Mouse (Mus musculus): ENCODE results near the gene Dcaf10. TPM values are rescaled to one million over a fixed set of nuclear protein-coding genes. Genes with fewer than 3 reads are reported as not detected.

The Dcaf10 gene
- polyA plus RNA-seq, 1 experiment from 2014 or later: 11.9 TPM

DNA sequence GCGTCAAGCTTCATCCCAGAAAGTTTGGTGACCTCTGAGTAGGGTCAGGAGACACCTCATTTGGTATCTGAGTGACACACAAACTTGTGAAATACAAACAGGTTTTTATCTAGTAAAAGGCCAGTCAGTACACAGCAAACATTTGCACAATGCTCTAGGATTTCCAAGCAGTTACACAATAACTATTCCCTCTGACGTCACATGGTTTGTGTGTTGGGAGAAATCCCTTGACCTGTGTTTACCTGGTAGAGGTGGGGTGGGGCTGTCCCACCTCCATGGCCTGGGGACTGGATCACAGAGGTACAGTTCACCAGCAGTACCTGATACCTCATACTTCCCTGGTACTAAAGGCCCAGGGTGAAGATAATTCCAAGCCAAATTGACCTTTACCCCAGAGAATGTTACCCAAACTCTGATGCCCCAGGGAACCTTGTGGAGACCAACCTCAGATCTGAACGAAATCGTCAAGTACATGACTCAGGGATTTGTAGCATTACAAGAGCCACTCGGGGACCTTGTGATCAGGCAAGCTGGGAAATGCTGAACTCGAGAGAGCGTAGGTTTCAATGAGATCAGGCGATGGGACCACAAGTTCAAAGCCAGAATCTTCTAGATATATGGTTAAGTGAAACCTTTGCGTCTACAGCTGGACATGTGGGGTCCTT lies 71.9 kb downstream of the Dcaf10 start:
- Histone ChIP-seq H3K4me1 (peaks cover 20% of the 10 kb centered on the region), H3K9me3 (replicated peaks) (no peaks in the 10 kb centered on the region), H3K4me3 (no peak overlapping the region), H3K27ac (no peak overlapping the region), H3K36me3 (no peaks in the 10 kb centered on the region), H3K27me3 (ENCODE audit: low read depth, poor library complexity, severe bottlenecking) (no peaks in the 10 kb centered on the region)
- no peak for DNase-seq (ENCODE audit: low spot score)
- 85% methylated on average over 9 of the region's 9 CpGs for whole genome bisulfite sequencing

GRCm38 (mm10) chr4:45416314-45416713 lies 74.4 kb downstream of the Dcaf10 start:
- WGBS: 63% methylated on average over 7 of the region's 7 CpGs
- no peak for DNase-seq (ENCODE audit: low spot score)
- no peak overlapping the region for H3K27ac ChIP-seq
- no peak overlapping the region for H3K4me3 ChIP-seq
- H3K9me3 ChIP-seq (replicated peaks): no peaks in the 10 kb centered on the region
- H3K36me3 ChIP-seq: no peaks in the 10 kb centered on the region
- H3K4me1 ChIP-seq: peaks cover 29% of the 10 kb centered on the region
- no peaks in the 10 kb centered on the region for H3K27me3 ChIP-seq (ENCODE audit: low read depth, poor library complexity, severe bottlenecking)

DNA sequence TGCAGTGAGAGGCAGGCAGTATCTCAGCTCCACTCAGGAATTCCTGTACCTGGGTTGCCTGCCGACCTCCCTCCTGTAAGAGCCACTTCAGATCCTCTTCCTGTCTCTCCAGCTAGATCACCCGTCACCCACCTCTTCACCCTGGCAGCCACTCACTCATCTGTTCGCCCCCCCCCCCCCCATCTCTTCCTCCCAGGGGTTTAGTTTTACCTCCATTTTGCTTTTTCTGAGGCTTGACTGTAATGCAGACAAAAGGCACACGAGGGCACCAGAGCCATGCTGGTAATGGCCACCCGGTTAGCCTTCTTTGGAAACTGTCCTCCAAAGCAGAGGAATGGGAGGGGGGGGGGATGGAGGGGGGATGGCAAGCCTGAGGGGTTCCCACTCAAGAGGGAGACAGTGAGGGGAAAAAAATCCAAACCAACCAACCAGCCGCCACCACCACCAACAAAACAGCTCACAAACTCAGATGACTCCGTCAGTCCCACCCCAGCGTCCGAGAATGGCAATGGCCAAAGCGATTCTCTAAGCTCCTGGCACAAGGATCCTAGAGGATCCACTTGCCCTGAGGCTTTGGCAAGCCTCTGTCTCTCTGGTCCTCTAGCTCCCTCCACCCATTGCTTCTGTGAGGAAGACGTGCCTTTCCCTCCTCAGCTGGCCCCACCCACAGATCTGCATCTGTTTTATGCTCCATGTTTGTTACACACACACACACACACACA lies 76.5 kb downstream of the Dcaf10 start:
- peaks cover 39% of the 10 kb centered on the region for H3K4me1 ChIP-seq
- DNase-seq (ENCODE audit: low spot score): peak; percentile 84
- H3K36me3 ChIP-seq: peaks cover 7% of the 10 kb centered on the region; the same call in 1 of the 2 replicates
- no peaks in the 10 kb centered on the region for H3K27me3 ChIP-seq (ENCODE audit: low read depth, poor library complexity, severe bottlenecking)
- H3K9me3 ChIP-seq (replicated peaks): no peaks in the 10 kb centered on the region
- 25% methylated on average over 10 of the region's 11 CpGs for WGBS
- H3K27ac ChIP-seq: peak overlapping the region; percentile 63
- no peak overlapping the region for H3K4me3 ChIP-seq

DNA sequence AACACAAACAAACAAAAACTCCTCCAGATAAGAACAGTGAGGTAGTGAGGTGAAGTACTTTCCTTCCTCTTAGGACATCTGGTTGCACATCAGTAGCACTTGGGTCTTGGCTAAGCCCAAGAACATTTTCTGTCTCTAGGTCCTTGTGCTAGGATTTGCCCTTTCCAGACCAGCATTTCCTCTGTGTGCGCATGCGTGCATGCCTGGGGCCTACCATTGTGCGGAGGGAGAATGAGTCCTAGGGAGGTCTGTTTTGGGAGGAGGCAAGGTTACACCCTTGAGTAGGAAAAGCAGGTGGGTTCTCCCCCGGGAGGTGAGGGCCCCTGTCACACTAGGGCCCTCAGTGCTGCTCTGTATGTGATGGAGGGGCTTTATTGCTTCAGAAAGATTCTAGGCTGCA lies 77.2 kb downstream of the Dcaf10 start:
- 86% methylated on average over 4 of the region's 4 CpGs for WGBS
- Histone ChIP-seq H3K27ac (0 out of 2 replicates have a peak overlapping the region, but pooled peaks have one; percentile 26), H3K27me3 (ENCODE audit: low read depth, poor library complexity, severe bottlenecking) (no peaks in the 10 kb centered on the region), H3K4me3 (no peak overlapping the region), H3K9me3 (replicated peaks) (no peaks in the 10 kb centered on the region), H3K36me3 (peaks cover 9% of the 10 kb centered on the region), H3K4me1 (peaks cover 46% of the 10 kb centered on the region)
- no peak for DNase-seq (ENCODE audit: low spot score)

DNA sequence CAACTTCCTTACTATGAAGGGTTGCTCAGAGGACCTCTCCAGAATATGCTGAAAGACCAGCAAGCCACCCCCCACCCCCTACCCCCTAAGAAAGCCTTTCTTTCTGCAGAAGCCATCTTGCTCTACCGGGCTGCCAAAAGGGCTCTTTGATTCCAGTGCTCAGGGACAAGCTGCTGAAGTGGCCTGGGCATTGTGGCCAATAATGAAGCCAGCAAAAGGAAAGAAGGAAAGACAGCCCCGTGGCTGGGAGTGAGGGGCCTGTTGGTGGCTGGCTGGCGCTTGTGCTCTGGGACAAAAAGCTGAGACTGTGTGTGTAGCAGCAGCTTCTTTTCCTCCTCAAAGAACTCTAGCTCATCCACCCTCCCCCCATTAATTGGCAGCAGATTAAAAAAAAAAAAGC lies 78.8 kb downstream of the Dcaf10 start:
- WGBS: 68% methylated on average over 3 of the region's 3 CpGs
- no peak for DNase-seq (ENCODE audit: low spot score)
- peaks cover 47% of the 10 kb centered on the region for H3K4me1 ChIP-seq

DNA sequence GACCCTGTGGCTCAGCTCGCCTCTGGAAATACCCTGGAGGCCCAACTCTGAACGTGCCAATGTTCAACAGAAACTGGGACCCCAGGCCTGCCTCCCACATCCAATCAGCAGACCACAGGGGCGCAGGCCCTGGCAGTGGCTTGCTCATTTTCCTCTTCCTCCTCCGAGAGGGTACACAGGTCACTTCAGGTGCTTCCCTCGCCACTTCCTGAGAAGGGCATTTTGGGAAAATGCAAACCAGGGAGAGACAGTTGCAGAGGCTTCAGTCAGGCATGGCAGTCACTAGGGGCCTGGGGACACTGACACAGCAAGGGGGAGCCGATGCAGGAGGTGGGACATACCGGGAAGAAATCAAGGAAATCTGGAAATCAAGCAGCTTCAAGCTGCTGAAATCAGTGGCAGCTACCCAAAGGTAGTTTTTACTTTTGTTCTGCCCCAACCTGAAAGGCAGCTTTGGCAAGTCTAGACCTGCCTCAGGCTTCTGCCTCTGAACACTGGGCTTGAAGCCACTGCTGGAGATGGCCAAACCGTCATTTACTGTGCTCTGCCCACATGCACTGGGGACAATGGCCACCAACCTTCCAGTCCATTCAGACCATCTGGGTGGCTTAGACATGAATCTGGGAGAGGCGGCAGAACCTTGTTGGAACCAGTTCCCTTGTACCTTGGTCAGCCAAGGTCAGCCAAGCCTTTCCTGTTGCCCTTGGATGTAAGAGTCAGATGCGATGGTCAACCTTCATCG lies 79.8 kb downstream of the Dcaf10 start:
- no peaks in the 10 kb centered on the region for H3K27me3 ChIP-seq (ENCODE audit: low read depth, poor library complexity, severe bottlenecking)
- DNase-seq (ENCODE audit: low spot score): no peak
- no peaks in the 10 kb centered on the region for H3K9me3 ChIP-seq (replicated peaks)
- H3K36me3 ChIP-seq: peaks cover 13% of the 10 kb centered on the region
- 82% methylated on average over 11 of the region's 11 CpGs for WGBS
- peaks cover 54% of the 10 kb centered on the region for H3K4me1 ChIP-seq
- H3K4me3 ChIP-seq: no peak overlapping the region
- peak overlapping the region; percentile 61; the same call in 1 of the 2 replicates for H3K27ac ChIP-seq

More for the DNA sequence above, 78.8 kb downstream of the Dcaf10 start:
- Histone ChIP-seq H3K27ac (no peak overlapping the region; the same call in 1 of the 2 replicates), H3K36me3 (peaks cover 11% of the 10 kb centered on the region), H3K4me3 (no peak overlapping the region), H3K27me3 (ENCODE audit: low read depth, poor library complexity, severe bottlenecking) (no peaks in the 10 kb centered on the region), H3K9me3 (replicated peaks) (no peaks in the 10 kb centered on the region)

- Histone ChIP-seq H3K4me3 (no peak overlapping the region), H3K27me3 (ENCODE audit: low read depth, poor library complexity, severe bottlenecking) (no peaks in the 10 kb centered on the region), H3K4me1 (peaks cover 60% of the 10 kb centered on the region), H3K9me3 (replicated peaks) (no peaks in the 10 kb centered on the region), H3K27ac (no peak overlapping the region), H3K36me3 (peaks cover 13% of the 10 kb centered on the region)
- no peak for DNase-seq (ENCODE audit: low spot score)
- 88% methylated on average over 10 of the region's 10 CpGs for WGBS
Observed at GRCm38 (mm10) chr4:45422640-45423039, 80.7 kb downstream of the Dcaf10 start.

- 36% methylated on average over 8 of the region's 8 CpGs for WGBS
- H3K27ac ChIP-seq: peak overlapping the region; percentile 34; the same call in 1 of the 2 replicates
- no peak overlapping the region for H3K4me3 ChIP-seq
- H3K27me3 ChIP-seq (ENCODE audit: low read depth, poor library complexity, severe bottlenecking): no peaks in the 10 kb centered on the region
- H3K36me3 ChIP-seq: peaks cover 13% of the 10 kb centered on the region
- peaks cover 52% of the 10 kb centered on the region for H3K4me1 ChIP-seq
- DNase-seq (ENCODE audit: low spot score): no peak
- no peaks in the 10 kb centered on the region for H3K9me3 ChIP-seq (replicated peaks)
Observed at GRCm38 (mm10) chr4:45423406-45423805, 81.5 kb downstream of the Dcaf10 start.

- Histone ChIP-seq H3K4me1 (peaks cover 29% of the 10 kb centered on the region), H3K27ac (no peak overlapping the region; the same call in 1 of the 2 replicates), H3K36me3 (peaks cover 14% of the 10 kb centered on the region), H3K4me3 (no peak overlapping the region), H3K9me3 (replicated peaks) (no peaks in the 10 kb centered on the region), H3K27me3 (ENCODE audit: low read depth, poor library complexity, severe bottlenecking) (no peaks in the 10 kb centered on the region)
- 74% methylated on average over 13 of the region's 13 CpGs for WGBS
- DNase-seq (ENCODE audit: low spot score): peak; percentile 62
Observed at GRCm38 (mm10) chr4:45426724-45427457, 85.0 kb downstream of the Dcaf10 start.

Small RNAs within 50 kb of the gene (microRNA-seq; reads per million reads assigned to microRNA genes)
- gene Gm25692: not detected

Other genes starting within 250 kb of the Dcaf10 start
- 210 and 265 TPM in 2 replicates for gene Tomm5, start 234.0 kb upstream of the Dcaf10 start, polyA plus RNA-seq (2016; fragmentation: Nextera tagmentation; extraction: Ambion mirVana)
- gene Frmpd1, start 157.2 kb upstream of the Dcaf10 start, polyA plus RNA-seq (2016; fragmentation: Nextera tagmentation; extraction: Ambion mirVana): 0.45 and 1.2 TPM in 2 replicates
- gene Trmt10b, start 45.0 kb upstream of the Dcaf10 start, polyA plus RNA-seq (2016; fragmentation: Nextera tagmentation; extraction: Ambion mirVana): 17.8 and 20.2 TPM in 2 replicates
- gene Exosc3, start 631 bp downstream of the Dcaf10 start, polyA plus RNA-seq (2016; fragmentation: Nextera tagmentation; extraction: Ambion mirVana): 109 and 126 TPM in 2 replicates
- gene Slc25a51, start 66.7 kb downstream of the Dcaf10 start, polyA plus RNA-seq (2016; fragmentation: Nextera tagmentation; extraction: Ambion mirVana): 75.6 and 85.1 TPM in 2 replicates
- 4.3 and 4.8 TPM in 2 replicates for gene Shb, start 190.4 kb downstream of the Dcaf10 start, polyA plus RNA-seq (2016; fragmentation: Nextera tagmentation; extraction: Ambion mirVana)